Mouse (Mus musculus) kidney, postnatal 14 days (tissue): Measurements from ENCODE around the gene Mical3.

Experiments
- DNase-seq: peaks from one replicate; pipeline ENCODE4 v3.0.0; 2022; ENCODE audit warnings: mixed read lengths

The Mical3 gene

DNA sequence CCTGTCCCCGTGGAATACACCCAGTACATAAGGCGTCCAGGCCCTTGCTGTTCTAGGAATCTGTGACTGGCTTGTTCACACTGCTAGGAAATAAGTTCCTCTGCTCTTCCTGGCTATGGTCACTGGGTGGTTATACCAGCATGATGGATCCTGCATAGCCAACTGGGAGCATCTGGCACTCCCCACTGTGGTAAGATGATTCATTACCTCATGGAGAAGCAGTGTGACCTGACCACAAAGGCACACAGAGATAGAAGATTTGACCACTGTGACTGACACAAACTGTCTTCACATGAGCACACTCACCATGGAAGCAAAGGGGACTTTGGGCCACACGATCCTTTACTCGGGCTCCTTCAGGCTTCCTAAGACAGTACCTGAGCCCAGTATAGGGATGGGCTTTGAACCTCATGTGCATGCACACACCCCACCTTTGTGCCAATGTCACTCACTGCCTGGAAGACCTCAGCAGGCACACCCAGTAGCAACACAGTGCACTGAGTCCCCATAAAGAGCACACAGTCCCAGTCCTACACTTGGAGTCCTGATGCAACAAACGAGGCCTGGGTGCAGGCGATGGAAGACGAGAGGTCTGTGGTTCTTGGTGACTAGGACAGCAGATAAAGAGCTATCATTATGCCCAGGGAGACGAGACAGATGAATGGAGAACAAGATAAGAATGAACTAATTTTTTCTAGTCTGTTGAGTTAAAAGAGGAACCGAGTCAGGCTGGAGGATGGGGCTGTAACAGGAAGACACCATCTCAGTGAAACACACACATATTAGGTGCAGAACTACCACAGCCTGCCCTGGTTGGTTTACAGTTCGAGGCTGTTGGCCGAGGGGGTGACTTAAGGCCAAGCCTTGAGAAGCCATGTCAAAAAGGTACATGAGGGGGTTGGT, 174.3 kb downstream of the Mical3 start:
- no peak for DNase-seq

DNA sequence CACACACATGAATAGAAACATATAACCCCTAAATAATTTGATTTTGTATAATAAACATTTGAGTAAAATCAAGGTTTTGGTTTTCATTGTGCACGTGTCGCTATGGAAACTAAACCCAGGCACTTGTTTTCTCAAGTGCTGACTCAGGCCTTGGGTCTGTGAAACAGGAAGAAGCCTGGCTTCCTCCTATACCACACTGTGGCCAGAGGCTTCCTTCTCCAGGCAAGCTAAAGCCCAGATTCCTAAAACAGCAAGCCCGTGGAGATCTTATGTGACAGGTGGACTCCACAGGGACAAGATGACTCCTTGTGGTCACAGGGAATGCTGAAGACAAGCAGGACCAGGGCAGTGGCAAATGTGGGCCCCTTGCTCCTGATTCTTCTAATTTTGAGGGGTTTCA, 175.6 kb downstream of the Mical3 start:
- DNase-seq, result no peak

DNA sequence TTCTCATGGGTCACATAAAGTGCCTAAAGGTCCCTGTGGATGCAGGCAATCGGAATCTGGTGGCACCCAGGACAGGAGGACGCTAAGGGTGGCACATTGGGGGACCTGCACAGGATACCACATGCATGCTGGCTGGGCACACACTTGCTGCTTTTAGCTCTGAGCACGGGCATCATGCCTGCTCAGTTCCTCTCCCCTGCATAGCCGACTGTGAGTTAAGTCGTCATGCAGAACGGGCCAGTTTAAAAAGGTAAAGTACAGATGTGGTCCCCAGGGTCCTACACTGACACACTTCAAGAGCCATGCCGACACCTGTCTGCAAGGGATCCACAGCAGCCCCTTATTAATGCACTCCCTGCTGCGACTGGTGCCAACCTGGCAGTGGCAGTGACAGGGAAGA, 176.6 kb downstream of the Mical3 start:
- no peak for DNase-seq

DNA sequence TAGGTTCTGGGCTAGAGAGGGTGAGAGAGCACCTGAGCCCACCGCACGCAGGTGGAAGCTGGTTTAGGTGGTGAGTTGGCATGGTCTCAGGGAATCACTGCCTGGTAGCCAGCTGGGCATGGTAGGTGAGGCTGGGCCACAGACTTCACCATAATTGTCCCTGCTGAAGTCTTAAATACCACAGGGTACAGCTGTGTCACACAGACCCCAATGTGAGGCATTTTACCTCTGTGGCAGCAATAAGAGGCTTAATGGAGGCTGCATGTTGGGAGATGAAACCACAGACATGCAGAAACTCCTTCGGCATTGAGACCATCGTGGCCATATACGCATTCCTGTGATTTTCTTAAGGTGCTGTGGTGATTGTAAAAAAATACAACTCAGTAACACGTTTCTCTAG, 178.3 kb downstream of the Mical3 start:
- no peak for DNase-seq

DNA sequence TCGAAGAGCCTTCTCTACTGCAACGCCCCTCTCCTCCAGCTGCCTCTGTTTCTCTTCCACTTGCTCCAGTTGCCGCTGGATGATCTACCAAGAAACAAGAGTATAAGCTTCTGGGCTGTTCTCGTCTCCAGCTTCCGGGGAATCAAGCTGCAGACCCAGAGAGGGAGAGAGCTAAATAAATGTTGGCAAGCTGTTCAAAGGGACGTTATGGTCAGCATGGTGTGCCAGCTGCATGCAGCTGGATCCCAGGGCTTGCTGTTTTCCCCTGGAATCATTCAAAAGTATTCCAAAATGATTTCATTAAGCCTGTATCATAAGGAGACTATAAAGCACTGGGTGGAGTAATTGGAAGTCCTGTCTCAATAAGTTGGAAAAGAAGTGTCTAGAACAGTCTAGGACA, 179.5 kb downstream of the Mical3 start:
- no peak for DNase-seq

DNA sequence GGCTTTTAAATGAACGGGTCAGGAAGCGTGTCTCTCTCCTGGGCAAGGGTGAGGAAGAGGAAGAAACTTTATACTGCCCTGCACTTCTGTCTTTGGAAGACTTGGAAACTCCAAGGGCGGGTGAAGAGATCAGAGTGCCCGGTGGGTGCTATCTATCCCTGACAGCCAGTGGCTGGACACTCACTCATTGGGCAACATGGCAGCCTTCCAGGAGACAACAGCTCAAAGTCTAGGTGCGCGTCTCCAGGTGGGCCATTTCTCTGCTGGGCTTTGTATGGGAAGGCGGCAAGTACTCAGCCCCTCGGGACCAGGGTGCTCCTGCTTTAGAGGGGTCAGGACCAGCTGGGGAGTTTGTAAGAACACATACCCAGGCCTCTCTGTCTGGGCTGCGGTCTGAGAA, 185.3 kb downstream of the Mical3 start:
- peak; percentile 34 for DNase-seq

DNA sequence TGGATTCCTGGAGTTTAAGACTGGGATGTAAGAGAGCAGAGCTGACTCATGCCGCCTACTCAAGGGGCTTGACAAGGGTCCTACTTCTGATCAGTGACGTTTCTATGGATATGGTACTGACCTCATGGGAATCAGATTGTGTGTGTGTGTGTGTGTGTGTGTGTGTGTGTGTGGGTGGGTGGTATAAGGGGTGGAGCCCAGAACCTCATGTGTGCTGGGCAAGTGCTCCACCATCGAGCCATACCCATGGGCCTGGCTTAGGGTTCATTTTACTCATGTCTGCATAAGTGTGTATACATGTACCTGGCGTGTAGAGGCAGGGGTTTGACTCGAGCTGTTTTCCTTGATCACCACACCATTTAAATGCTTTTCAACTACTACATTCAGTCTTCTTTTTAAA, 186.8 kb downstream of the Mical3 start:
- DNase-seq, result no peak

DNA sequence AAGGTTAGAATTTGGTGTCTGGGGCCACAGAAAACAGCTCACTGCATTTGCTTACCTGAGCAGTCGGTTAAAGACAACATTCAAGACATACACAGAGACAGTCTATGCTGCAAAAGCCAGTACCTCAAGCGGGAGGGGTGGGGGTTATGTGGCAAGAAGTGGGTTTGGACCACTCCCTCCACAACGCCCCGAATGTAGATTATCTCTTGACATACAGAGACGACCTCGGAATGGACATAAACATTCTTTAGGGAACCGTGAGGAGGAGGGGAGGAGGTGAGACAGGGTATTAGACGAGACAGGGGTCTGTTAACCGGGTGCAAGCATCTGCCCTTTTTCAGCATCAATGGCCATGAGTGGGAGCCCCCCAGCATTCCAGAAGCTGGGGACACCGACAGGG, 187.2 kb downstream of the Mical3 start:
- DNase-seq, result no peak

DNA sequence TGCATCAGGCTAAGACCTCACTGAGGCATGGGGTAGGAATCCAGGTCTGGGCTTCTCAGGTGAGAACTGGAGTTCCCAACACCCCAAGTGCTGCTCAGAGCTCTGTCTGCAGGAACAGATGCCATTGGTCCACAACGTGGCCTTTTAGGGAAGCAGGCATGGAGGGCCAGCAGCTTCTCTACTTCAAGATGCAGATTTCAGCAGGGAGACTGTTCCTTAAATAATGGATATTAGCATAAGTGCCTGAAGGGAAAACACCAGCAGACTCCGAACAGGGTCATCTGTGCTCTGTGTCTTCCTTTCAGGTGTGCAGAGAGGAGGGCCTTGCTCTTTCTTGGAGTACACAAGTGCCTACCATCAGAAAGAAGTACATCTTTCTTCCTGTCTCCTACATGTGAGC, 187.7 kb downstream of the Mical3 start:
- no peak for DNase-seq

DNA sequence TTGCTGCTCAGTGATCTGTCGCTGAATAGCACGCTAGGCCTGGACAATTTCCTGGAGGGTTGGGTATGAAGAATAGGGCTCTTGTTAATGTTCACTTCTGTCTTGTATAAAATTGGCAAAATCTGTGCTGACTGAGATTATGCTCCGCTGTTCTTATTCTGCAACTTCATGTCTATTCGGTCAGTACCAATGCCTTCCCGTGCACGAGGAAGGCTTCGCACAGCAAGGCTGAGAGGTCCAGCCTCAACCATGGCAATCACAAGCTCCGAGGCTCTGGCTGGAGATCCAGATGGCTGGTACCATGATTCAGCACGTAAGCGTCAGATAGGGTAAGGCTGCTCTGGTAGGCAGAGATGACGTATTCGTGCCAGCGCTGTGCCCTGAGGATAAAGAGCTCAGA, 189.2 kb downstream of the Mical3 start:
- DNase-seq, result peak; percentile 36

DNA sequence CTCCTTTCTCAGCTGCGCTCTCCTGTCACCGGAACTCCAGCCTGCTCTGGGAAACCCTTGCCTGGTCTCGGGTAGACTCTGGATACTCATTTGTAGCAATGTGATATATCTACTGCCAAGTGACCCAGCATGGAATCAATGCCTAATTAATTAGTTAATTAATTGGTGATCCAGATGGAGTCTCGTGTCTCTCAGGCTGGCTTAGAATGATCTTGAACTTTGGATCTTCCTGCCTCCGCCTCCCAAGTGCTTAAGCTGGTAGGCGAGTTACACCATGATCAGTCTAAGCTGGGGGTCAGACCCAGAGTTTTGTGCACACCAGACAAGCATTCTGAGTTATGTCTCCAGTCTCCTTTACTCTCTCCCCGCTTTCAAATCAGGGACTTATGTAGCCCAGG, 189.7 kb downstream of the Mical3 start:
- peak; percentile 51 for DNase-seq

DNA sequence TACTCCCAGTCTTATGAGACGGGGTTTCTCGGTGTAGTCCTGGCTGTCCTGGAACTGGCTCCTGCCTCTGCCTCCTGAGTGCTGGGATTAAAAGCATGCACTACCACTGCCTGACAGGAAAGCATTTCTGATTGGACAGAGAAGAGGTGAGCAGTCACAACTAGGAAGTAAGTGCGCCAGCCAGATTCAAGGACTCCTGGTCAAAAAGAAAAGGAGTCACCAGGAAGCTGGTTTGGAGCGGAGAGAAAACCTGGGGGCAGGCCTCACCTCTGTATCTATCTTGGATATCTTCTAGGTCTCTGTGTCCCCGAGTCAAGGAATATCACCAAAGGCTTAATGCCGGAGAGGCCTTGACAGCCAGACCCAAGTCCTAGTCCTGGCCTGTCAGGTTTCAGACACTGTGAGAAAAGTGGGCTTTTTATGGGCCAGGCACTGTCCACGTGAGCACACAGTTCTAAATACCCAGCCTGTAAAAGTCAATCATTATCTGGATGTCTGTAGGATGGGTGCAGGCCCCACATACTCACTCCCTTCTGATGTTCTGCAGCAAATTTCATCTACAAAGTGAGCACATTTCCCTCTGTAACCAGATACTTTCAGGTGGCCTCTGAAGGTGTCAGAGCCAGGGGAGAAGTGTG, 190.2 kb downstream of the Mical3 start:
- DNase-seq, result no peak

DNA sequence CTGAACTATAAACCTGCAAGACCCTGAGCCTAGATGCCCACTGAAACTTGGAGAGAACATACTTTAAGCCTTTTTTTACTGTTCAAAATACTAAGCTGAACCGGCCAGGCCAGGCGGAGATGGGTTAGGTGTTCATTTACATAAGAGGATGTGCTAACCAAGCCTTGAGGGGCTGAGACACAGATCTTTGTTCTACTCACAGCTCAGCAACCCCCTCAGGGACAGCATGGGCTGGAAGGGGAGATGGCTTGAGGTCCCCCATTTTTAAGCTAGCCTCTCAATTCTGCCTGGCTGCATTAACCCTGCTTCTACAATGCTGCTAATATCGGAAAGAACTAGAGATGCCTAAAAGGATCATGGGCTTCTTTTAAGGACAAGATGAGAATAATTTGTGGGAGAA, 191.0 kb downstream of the Mical3 start:
- no peak for DNase-seq

DNA sequence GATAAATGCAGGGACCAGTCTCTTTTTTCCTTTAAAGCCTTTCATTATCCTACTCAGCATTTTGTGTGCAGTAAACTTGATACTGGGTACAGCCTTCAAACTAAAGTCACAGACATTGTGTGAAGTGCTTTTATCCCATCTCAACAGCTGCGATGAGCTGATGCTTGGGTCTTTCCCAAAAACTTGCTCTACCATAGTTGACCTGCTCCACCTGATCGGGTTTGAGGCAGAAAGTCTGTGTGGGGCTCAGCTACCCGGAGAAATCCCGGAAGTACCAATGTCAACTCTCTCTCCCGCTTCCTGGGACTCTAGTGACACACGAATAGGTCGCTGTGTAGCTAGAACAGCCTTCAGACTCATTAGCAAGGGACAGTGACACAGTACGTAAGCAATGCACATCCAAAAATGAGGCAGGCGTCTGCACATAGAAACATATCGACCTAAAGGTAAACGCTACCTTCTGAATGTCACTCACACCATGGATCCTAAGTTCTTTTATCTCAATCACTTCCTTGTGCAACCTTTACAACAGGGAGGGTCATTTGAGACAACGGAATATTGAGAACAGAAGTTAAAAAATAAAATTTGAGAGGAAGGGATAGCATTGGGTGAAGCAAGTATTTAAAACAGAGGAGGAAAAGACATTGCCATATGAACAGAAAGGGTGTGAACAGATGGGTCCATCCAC, 191.9 kb downstream of the Mical3 start:
- no peak for DNase-seq

DNA sequence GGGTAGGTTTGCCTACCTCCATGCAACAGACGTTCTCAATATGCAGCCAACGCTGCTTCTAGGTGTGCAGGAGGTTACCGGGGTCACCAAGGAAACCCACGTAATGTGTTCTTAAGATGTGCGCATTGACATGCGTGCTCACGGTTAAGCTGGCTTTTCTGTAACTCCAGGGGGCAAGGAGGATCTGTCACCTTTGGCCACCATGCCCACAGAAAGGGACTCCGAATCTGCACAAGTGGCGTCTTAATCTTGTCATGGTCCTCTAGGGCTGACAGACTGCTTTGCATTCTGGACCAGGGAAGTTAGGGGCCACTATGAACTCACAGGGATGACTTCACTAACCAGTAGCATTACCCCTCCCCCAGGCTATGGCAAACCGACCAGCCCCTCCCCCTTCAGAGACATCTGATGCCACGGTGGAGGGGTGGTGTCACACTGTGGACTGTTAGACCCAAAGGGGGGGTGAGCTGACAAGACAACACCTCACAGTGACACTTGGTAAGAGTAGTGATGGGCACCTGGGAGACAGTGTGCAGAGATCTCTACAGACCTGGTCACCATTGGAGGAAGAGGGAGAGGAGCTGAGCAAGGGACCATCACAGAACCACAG, 192.7 kb downstream of the Mical3 start:
- DNase-seq, result no peak

DNA sequence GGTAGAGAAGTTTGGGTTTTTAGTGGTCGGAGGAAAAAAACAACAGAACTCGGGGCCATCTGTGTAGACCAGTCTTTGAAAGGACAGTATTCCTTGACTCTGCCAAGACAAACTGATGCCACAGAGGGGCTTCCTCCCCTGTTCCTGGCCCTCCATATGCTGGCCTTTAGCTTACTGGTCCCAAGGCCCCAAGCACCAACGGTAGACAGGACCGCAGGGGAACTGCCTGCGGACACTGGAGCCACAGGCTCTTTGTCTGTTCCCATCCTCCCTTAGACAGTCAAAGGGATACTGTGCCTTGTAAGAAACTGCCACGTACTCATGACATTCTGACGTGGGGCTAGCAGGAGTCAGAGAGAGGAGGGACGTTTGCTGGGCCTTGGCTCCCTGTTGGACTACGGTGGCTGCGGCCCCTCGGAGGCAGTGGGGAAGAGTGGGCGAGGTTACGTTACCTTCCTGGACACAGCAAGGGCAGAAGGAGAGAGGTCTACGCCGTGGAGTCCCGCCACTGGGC, 193.6 kb downstream of the Mical3 start:
- DNase-seq, result no peak

DNA sequence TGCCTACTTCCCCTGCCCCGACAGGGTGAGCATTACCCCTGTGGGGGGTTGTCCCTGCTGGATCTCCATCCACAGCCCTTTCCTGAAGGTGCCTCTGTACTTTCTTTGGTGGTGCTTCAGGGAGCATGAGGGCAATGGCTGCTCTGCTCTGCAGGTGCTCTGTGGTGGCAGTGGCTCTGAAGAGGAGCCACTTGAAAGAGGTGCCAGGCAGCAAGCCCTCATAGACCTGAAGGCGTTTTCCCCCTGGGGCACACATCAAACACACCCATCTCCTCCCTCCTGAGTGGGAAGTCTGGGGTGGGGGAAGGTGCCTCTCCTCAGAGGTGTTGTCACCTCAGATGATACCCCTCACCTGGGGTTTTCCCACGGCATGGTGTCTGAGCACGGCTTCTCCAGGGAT, 196.6 kb downstream of the Mical3 start:
- DNase-seq, result no peak

DNA sequence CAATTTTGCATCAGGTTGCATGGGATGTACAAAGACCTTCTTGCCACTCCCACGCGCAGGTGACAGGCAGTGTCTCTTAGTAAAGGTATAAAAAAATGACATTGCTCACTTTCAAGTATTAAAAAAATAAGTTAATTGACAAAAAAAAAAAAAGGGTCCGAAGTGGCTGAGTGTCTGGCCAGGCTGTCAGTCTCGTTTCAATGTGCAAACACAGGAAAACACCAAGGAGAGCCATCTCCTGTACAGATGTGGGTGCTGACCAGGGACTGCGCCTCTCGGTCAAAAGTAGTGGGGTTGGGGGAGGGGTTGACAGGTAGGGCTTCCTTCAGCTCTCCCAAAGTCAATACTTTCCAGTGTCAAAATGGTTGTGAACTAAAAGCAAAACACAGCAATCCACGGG, 197.1 kb downstream of the Mical3 start:
- no peak for DNase-seq

DNA sequence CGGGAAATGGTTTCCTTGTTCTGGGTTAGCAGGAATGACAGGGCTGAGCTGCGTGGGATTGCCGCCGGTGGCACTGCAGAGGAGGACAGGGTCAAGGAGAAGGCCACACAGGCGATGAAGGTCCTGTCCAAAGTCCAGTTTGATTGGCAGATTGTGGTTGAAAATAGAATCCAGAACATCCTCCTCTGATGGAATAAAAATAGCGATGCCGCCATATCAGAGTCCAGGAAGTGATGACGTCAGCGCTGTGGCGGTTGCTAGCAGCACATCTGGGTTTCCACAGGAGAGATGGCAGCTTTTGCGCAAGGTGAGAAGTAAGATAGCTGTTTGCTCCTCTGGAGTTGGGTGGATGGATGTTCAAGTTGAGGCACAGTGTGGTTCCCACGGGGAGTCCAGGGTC, 198.2 kb downstream of the Mical3 start:
- DNase-seq, result no peak

DNA sequence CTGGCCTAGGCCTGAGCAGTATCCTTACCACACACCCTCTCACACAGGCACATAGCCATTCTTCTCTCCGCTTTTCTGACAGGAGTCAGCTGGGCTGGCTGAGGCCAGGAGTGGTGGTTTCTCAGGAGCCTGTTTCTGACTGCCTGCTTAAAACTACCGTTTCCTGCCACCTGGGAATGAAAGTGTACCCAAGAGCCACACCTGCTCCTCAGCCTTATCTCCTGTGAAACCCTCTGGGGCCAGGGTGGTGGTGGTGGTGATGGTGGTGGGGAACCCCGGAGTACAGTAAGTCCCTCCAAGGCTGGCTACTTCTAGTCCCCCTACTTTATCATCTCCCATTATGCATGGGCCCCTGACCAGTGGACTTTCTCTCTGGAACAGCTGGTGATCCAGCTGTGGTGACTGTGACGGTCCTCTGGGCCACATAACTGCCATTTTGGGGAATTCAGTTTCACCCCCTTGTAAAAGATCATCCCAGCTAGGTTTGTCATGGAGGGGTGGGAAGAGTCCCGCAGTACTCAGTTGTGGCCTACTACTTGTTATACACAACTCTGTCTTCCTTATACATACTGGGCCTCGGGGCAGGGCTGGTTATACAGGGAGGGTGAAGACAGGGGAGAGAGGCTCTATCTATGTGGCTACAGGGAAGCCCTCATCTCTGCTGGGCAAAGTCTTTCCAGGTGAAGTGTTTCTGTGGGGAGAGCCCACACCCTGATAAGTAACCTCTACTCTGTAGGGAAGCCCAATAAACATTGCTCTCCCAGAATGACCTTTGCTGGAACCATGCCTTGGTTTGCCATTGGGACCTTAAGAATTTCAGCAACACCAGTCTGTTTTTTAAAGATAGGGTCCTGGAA, 200.1 kb downstream of the Mical3 start:
- no peak for DNase-seq

DNA sequence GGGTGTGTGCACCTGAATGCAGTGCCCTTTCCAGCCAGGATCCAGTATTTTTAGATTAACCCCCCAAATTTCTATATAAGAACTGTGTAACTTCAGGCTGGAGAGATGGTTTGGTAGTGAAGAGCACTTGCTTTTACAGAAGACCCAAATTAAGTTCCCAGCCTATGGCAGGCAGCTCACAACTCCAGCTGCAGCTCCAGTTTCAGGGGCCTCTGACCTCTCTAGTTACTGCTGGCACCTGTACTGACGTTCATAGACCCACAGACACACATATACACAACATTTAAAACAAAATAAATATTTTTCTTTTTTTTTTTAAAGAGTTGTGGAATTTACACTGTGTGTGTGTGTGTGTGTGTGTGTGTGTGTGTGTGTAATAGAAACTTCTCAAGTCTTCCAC, 201.4 kb downstream of the Mical3 start:
- DNase-seq, result no peak

DNA sequence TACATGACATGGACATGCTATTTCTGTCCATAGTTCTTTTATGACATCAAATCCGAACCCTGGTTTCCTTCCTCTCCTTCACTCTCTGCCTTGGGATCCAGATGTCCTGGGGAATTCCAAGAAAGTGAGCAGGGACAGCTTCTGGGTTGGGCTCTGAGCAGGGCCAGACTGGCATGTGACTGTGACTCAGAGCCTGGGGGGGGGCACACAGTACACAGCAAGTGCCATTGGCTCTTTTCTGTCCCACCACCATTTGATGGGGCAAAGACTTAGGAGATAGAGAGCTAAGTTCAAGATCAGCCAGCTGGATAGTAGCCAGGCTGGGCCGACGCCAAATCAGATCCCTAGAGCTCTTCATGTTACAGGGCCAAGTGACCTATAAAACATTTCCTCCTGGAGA, 203.0 kb downstream of the Mical3 start:
- DNase-seq, result peak; percentile 77
